Mouse (Mus musculus): ENCODE measurements around the gene Kif3b. TPM values are rescaled to one million over a fixed set of nuclear protein-coding genes. Genes with fewer than 3 reads are reported as not detected.

Gene Kif3b
- polyA plus RNA-seq, 1 experiment, result 5.6 TPM

DNA sequence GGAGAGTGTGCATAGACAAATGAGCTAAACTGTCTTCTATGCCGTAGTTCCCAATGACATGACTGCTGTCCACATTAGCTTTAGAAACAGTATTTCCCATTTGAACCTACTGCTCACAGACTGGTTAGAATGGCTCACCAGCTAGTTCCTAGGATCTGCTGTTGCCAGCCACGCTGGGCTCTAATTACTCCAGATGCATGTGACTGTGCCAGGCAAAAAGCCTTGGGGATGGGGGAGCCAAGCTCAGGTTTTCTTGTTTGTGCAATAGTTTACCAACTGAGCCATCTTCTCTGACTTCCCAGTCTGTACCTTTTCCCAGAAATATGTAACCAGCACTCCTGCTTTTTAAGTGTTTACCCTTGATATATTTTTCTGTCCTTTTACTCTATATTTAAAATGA, 84.2 kb downstream of the Kif3b start:
- DNase-seq (ENCODE audit: low read depth in 1 of 2, low spot score in 2 of 2), result no peak
- Histone ChIP-seq H3K36me3 (ENCODE audit: control insufficient read depth, insufficient read depth, low read length) (peaks cover 4% of the 10 kb centered on the region; the same call in 1 of the 2 replicates), H3K4me1 (ENCODE audit: control insufficient read depth, insufficient read depth, insufficient read length) (no peaks in the 10 kb centered on the region), H3K4me3 (ENCODE audit: extremely low read depth, insufficient read depth, insufficient read length) (no peak overlapping the region), H3K27me3 (ENCODE audit: control insufficient read depth, insufficient read depth, low read length) (no peaks in the 10 kb centered on the region), H3K27ac (ENCODE audit: insufficient read depth, low read length) (no peak overlapping the region)
- TF ChIP-seq CTCF (IDR thresholded peaks at IDR 0.05; ENCODE audit: extremely low read depth, insufficient read depth, insufficient read length, insufficient replicate concordance) (no peak), POLR2A (IDR thresholded peaks at IDR 0.05; ENCODE audit: low read depth, low read length) (no peak)
- 97% methylated on average over 2 of the region's 2 CpGs for WGBS

DNA sequence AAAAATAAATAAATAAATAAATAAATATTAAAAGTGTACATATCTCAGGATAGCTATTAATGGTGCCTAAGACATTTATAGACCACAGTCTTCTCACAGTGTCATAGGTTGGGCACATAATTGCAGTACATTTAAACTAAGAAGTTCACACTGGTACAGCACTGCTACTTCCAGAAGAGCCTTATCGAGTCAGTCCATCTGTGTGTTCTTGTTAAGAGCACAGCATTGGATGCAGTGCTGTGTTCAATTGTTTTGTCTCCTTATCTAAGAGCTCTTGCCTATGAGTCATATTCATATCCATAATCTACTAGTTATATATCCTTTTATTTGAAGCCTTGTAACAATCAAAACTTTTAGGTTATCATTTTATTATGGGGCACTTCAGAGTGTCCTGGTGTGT, 89.3 kb downstream of the Kif3b start:
- Histone ChIP-seq H3K27me3 (ENCODE audit: control insufficient read depth, insufficient read depth, low read length) (no peaks in the 10 kb centered on the region), H3K36me3 (ENCODE audit: control insufficient read depth, insufficient read depth, low read length) (peaks cover 9% of the 10 kb centered on the region; the same call in 1 of the 2 replicates), H3K4me1 (ENCODE audit: control insufficient read depth, insufficient read depth, insufficient read length) (no peaks in the 10 kb centered on the region), H3K27ac (ENCODE audit: insufficient read depth, low read length) (no peak overlapping the region), H3K4me3 (ENCODE audit: extremely low read depth, insufficient read depth, insufficient read length) (no peak overlapping the region)
- WGBS, result 83% methylated on average over 1 of the region's 1 CpGs
- DNase-seq (ENCODE audit: low read depth in 1 of 2, low spot score in 2 of 2), result no peak
- TF ChIP-seq CTCF (IDR thresholded peaks at IDR 0.05; ENCODE audit: extremely low read depth, insufficient read depth, insufficient read length, insufficient replicate concordance), result no peak
- TF ChIP-seq POLR2A (IDR thresholded peaks at IDR 0.05; ENCODE audit: low read depth, low read length), result no peak

Other genes with a start within 250 kb of the Kif3b start
- gene Ccm2l, start 225.5 kb upstream of the Kif3b start, polyA plus RNA-seq (2012; rRNA removed), result 17.5 and 19.2 TPM in 2 replicates
- gene Hck, start 182.9 kb upstream of the Kif3b start, polyA plus RNA-seq (2012; rRNA removed), result 78.9 and 92.2 TPM in 2 replicates
- gene Tm9sf4, start 130.1 kb upstream of the Kif3b start, polyA plus RNA-seq (2012; rRNA removed), result 21.8 and 22.0 TPM in 2 replicates
- 16.1 and 20.0 TPM in 2 replicates for gene Tspyl3, start 66.0 kb upstream of the Kif3b start, polyA plus RNA-seq (2012; rRNA removed)
- gene Plagl2, start 50.0 kb upstream of the Kif3b start, polyA plus RNA-seq (2012; rRNA removed), result 10.7 and 11.3 TPM in 2 replicates
- 18.7 and 22.5 TPM in 2 replicates for gene Pofut1, start 49.9 kb upstream of the Kif3b start, polyA plus RNA-seq (2012; rRNA removed)
- 9.9 and 10.0 TPM in 2 replicates for gene Asxl1, start 54.4 kb downstream of the Kif3b start, polyA plus RNA-seq (2012; rRNA removed)
- not detected in 2 replicates for gene 4930404H24Rik, start 201.4 kb downstream of the Kif3b start, polyA plus RNA-seq (2012; rRNA removed)
- 2.5 TPM in 2 replicates for gene Nol4l, start 238.6 kb downstream of the Kif3b start, polyA plus RNA-seq (2012; rRNA removed)

Measured in spleen, adult 2 months (tissue).